Mouse (Mus musculus): ENCODE data around the gene Cpne6.

Gene Cpne6

GRCm38 (mm10) chr14:55497449-55497821, 12.8 kb upstream of the Cpne6 start:
- peak in 1 of 2 experiments; percentile 80 for DNase-seq (ENCODE audit: low spot score in 2 of 2)

- no peak for DNase-seq (ENCODE audit: low spot score in 2 of 2)
Measured at GRCm38 (mm10) chr14:55505612-55506011, 4.6 kb upstream of the Cpne6 start.

GRCm38 (mm10) chr14:55507801-55508200, 2.4 kb upstream of the Cpne6 start:
- no peak for DNase-seq (ENCODE audit: low spot score in 2 of 2)

GRCm38 (mm10) chr14:55509540-55509939, 705 bp upstream of the Cpne6 start:
- no peak for DNase-seq (ENCODE audit: low spot score in 2 of 2)

- DNase-seq (ENCODE audit: low spot score in 2 of 2): peak; percentile 57 to 79
Measured at GRCm38 (mm10) chr14:55511037-55511436, 792 bp downstream of the Cpne6 start.

- no peak for DNase-seq (ENCODE audit: low spot score in 2 of 2)
Measured at GRCm38 (mm10) chr14:55513927-55514326, 3.7 kb downstream of the Cpne6 start.

GRCm38 (mm10) chr14:55515846-55516245, 5.6 kb downstream of the Cpne6 start:
- DNase-seq (ENCODE audit: low spot score in 2 of 2): no peak

- peak; percentile 43 to 64 for DNase-seq (ENCODE audit: low spot score in 2 of 2)
Measured at GRCm38 (mm10) chr14:55518897-55519296, 8.7 kb downstream of the Cpne6 start.

- DNase-seq (ENCODE audit: low spot score in 2 of 2): no peak
Measured at GRCm38 (mm10) chr14:55519604-55520003, 9.4 kb downstream of the Cpne6 start.

GRCm38 (mm10) chr14:55520451-55521361, 10.5 kb downstream of the Cpne6 start:
- DNase-seq (ENCODE audit: low spot score in 2 of 2): no peak

GRCm38 (mm10) chr14:55524062-55524461, 13.8 kb downstream of the Cpne6 start:
- DNase-seq (ENCODE audit: low spot score in 2 of 2): no peak

GRCm38 (mm10) chr14:55524785-55525184, 14.5 kb downstream of the Cpne6 start, which contains the start of gene Nrl:
TSS of gene Nrl (minus strand) at chr14:55524981.
- DNase-seq (ENCODE audit: low spot score in 2 of 2): no peak

- DNase-seq (ENCODE audit: low spot score in 2 of 2): no peak
Measured at GRCm38 (mm10) chr14:55526674-55527073, 16.4 kb downstream of the Cpne6 start.

- DNase-seq (ENCODE audit: low spot score in 2 of 2): no peak
Measured at GRCm38 (mm10) chr14:55527940-55528339, 17.7 kb downstream of the Cpne6 start.

- DNase-seq (ENCODE audit: low spot score in 2 of 2): no peak
Measured at GRCm38 (mm10) chr14:55536116-55536745, 26.0 kb downstream of the Cpne6 start.

GRCm38 (mm10) chr14:55540067-55540786, 30.0 kb downstream of the Cpne6 start, which contains the start of gene Pck2:
TSS of gene Pck2 (plus strand) at chr14:55540266.
- DNase-seq (ENCODE audit: low spot score in 2 of 2): peak; percentile 64 to 71

- DNase-seq (ENCODE audit: low spot score in 2 of 2): peak; percentile 61 to 74
Measured at GRCm38 (mm10) chr14:55540787-55541321, 30.6 kb downstream of the Cpne6 start.

- DNase-seq (ENCODE audit: low spot score in 2 of 2): no peak
Measured at GRCm38 (mm10) chr14:55542268-55542667, 32.0 kb downstream of the Cpne6 start.

GRCm38 (mm10) chr14:55544334-55544733, 34.1 kb downstream of the Cpne6 start:
- no peak for DNase-seq (ENCODE audit: low spot score in 2 of 2)

GRCm38 (mm10) chr14:55550191-55550590, 39.9 kb downstream of the Cpne6 start:
- no peak for DNase-seq (ENCODE audit: low spot score in 2 of 2)

- no peak for DNase-seq (ENCODE audit: low spot score in 2 of 2)
Measured at GRCm38 (mm10) chr14:55551347-55551746, 41.1 kb downstream of the Cpne6 start.

- no peak for DNase-seq (ENCODE audit: low spot score in 2 of 2)
Measured at GRCm38 (mm10) chr14:55551794-55552193, 41.5 kb downstream of the Cpne6 start.
